Mouse (Mus musculus) liver, embryonic 16.5 days (tissue): ENCODE results near the gene Prnd. TPM values are rescaled to one million over a fixed set of nuclear protein-coding genes. Genes with fewer than 3 reads are reported as not detected.

ENCODE experiments used
- ATAC-seq: fragments of 200-750 bp; cut with Nextera tagmentation; 2 replicates; pipeline ENCODE4 v1.8.0; 2017; ENCODE audit warnings: low read depth, mild to moderate bottlenecking, moderate number of reproducible peaks, moderate library complexity
- H3K27ac ChIP-seq: fragments of 300-500 bp; sonication (generic); 2 replicates; pipeline ENCODE4 v1.5.1; 2014; ENCODE audit warnings: mild to moderate bottlenecking, low read length
- H3K27me3 ChIP-seq: fragments of 300-500 bp; sonication (generic); 2 replicates; pipeline ENCODE4 v1.6.1; 2014; ENCODE audit warnings: low read depth, low read length, mixed read lengths; ENCODE audit not compliant: control insufficient read depth, insufficient read depth
- H3K36me3 ChIP-seq: fragments of 300-500 bp; sonication (generic); 2 replicates; pipeline ENCODE4 v1.6.1; 2014; ENCODE audit warnings: mild to moderate bottlenecking; ENCODE audit not compliant: control insufficient read depth, insufficient read depth
- H3K4me1 ChIP-seq: fragments of 300-500 bp; sonication (generic); 2 replicates; pipeline ENCODE4 v1.6.1; 2014; ENCODE audit warnings: low read depth, low read length, mixed read lengths; ENCODE audit not compliant: control insufficient read depth
- H3K4me2 ChIP-seq: fragments of 300-500 bp; sonication (generic); 2 replicates; pipeline ENCODE4 v1.6.1; 2014; ENCODE audit warnings: low read depth, low read length, mixed read lengths
- H3K4me3 ChIP-seq: fragments of 300-500 bp; sonication (generic); 2 replicates; pipeline ENCODE4 v1.5.1; 2014; ENCODE audit warnings: low read depth, mild to moderate bottlenecking, low read length
- H3K9ac ChIP-seq: fragments of 300-500 bp; sonication (generic); 2 replicates; pipeline ENCODE4 v1.6.1; 2014; ENCODE audit warnings: low read depth, low read length
- H3K9me3 ChIP-seq: fragments of 300-500 bp; sonication (generic); replicated peaks from 2 replicates; pipeline ENCODE4 v1.6.1; 2016; ENCODE audit warnings: low read length; ENCODE audit not compliant: control insufficient read depth
- WGBS: fragments of 180-500 bp; shearing (Covaris S2); extraction: QIAGEN DNeasy Blood & Tissue Kit; methylation state at CpG from one replicate; pipeline ENCODE4 v1.1.7; 2014; ENCODE audit not compliant: insufficient replicate concordance; 5-methylcytosine and 5-hydroxymethylcytosine counted together
- polyA plus RNA-seq: library from polyadenylated mRNA; unstranded; fragments of >200 nt; fragmentation: Nextera tagmentation; extraction: Ambion mirVana; gene quantifications from 2 replicates; pipeline ENCODE4 v1.2.1, GENCODE M21; 2015

Prnd gene
- polyA plus RNA-seq: 0.25 and 0.54 TPM in 2 replicates

DNA sequence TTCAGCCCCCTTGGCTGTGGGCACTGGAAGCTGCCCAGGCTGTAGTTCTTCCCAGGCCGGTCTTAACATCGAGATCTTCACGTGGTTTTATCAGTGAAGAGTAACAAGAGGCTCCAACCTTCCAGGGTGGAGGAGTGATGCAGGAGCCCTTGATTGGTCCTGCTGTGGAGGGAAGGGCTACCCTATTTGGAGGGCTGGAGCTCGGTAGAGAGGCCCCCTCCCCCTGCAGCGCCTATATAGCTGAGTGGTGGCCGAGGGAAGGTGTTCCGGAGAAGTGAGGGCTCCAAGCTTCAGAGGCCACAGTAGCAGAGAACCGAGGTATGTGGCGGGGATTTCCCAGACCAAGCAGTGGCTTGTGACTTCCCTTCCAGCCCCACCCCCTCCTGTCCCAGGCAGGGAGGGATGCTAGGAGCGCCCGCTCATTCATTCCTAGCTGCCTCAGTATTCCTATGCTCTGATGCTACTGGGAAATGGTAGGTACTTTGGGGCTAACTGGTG, at the start of gene Prnd:
Gene Prnd, plus strand, starts transcription at position 264 of the 498 bp plus-strand sequence.
- ATAC-seq: no peak
- peaks cover 4% of the 10 kb centered on the region; the same call in 1 of the 2 replicates for H3K4me1 ChIP-seq
- H3K27me3 ChIP-seq: peaks cover 22% of the 10 kb centered on the region
- H3K9me3 ChIP-seq: no peaks in the 10 kb centered on the region
- H3K36me3 ChIP-seq: no peaks in the 10 kb centered on the region
- no peak within 1 kb of the TSS for H3K4me3 ChIP-seq
- H3K27ac ChIP-seq: no peak within 1 kb of the TSS
- WGBS: 6% methylated on average over 11 of the region's 11 CpGs
- H3K9ac ChIP-seq: no peak within 1 kb of the TSS
- H3K4me2 ChIP-seq: no peak within 1 kb of the TSS

DNA sequence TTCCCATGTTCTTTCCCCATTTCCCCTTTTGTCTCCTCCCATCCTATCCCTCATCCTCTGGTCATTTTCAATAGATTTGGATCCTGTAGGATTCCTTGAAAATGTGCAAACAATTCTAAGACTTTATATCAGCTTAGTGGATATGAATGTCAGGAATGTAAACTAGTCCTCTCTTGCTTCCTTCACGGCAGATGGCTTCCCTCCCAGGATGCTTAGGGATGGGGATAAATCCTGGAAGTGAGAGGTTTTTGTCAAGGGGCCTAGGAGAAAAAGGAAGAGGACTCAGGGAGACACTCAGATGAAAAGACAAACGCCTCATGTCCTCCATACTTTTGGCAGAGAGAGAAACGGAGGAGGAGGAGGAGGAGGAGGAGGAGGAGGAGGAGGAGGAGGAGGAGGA, 48.2 kb upstream of the Prnd start:
- ATAC-seq: no peak
- Histone ChIP-seq H3K4me1 (peaks cover 29% of the 10 kb centered on the region), H3K27ac (no peak overlapping the region), H3K27me3 (no peaks in the 10 kb centered on the region), H3K9ac (no peak overlapping the region), H3K36me3 (no peaks in the 10 kb centered on the region), H3K9me3 (no peaks in the 10 kb centered on the region), H3K4me3 (no peak overlapping the region), H3K4me2 (no peak overlapping the region)
- WGBS: 69% methylated on average over 3 of the region's 3 CpGs

DNA sequence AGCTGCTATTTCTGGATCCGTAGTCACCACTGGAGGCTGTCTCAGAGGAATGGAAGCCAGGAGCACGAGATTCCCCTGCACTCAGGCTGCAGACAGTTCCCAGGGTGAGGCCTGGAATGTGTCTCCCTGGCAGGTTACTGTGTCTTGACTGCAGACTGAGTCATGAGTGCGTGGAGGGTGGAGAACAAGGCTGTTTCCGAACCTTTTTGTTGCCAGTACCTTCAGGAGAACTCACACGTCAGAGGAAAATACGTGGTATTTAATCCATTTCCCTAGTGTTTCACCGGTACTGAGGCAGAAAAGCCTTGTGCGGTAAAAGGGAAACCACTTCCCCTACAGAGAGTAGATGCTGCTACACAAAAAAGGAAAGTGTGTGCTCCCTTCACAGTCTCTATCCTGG, 47.8 kb upstream of the Prnd start:
- no peak for ATAC-seq
- H3K4me3 ChIP-seq: no peak overlapping the region
- H3K36me3 ChIP-seq: no peaks in the 10 kb centered on the region
- H3K27ac ChIP-seq: no peak overlapping the region
- no peak overlapping the region for H3K9ac ChIP-seq
- H3K9me3 ChIP-seq: no peaks in the 10 kb centered on the region
- H3K4me1 ChIP-seq: peaks cover 29% of the 10 kb centered on the region
- no peaks in the 10 kb centered on the region for H3K27me3 ChIP-seq
- H3K4me2 ChIP-seq: no peak overlapping the region
- WGBS: 28% methylated on average over 8 of the region's 8 CpGs

DNA sequence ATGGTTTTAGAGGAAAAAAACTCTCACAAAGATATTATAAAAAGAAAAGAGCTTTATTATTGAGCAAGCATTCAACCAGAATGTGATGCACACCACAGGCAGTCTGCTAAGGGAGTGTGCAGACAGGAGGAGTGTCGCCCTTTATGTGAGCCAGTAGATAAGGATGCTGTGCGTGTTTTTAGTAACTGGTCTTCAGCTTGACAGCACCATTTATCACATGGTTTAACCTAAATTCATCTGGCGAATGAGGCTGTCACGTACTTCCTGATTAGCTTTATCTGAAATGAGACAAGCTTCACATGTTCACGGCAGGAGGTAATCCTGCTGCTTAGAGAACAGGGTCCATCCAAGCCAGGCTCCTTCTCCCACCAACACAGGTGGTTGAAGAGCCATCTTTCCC, 45.6 kb upstream of the Prnd start:
- H3K4me2 ChIP-seq: peak overlapping the region; percentile 50
- H3K27me3 ChIP-seq: no peaks in the 10 kb centered on the region
- peak; percentile 84 for ATAC-seq
- no peaks in the 10 kb centered on the region for H3K9me3 ChIP-seq
- no peaks in the 10 kb centered on the region for H3K36me3 ChIP-seq
- H3K4me3 ChIP-seq: no peak overlapping the region
- H3K27ac ChIP-seq: peak overlapping the region; percentile 90
- peaks cover 33% of the 10 kb centered on the region for H3K4me1 ChIP-seq
- H3K9ac ChIP-seq: peak overlapping the region; percentile 18; the same call in 1 of the 2 replicates
- whole genome bisulfite sequencing: 10% methylated on average over 5 of the region's 5 CpGs

DNA sequence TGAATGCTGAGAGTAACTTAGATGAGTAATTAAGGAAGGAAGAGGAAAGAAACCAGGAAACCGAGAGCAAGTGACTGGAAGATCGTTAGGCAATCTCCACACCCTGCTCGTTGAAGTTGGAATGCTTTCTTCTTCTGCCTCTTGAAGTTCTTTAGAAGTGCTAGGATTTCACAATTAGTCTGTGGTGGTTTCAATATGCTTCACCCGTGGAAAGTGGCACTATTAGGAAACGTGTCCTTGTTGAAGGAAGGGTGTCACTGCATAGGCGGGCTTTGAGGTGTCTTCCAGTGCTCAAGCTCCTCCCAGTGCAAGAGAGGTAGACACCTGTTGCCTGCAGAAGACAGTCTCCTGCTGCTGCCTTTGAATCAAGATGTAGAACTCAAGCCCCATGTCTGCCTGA, 44.9 kb upstream of the Prnd start:
- Histone ChIP-seq H3K27ac (peak overlapping the region; percentile 90), H3K4me2 (peak overlapping the region; percentile 50; the same call in 1 of the 2 replicates), H3K27me3 (no peaks in the 10 kb centered on the region), H3K9me3 (no peaks in the 10 kb centered on the region), H3K36me3 (no peaks in the 10 kb centered on the region), H3K4me3 (no peak overlapping the region), H3K9ac (no peak overlapping the region; the same call in 1 of the 2 replicates), H3K4me1 (peaks cover 37% of the 10 kb centered on the region)
- no peak for ATAC-seq
- WGBS: 35% methylated on average over 6 of the region's 6 CpGs

DNA sequence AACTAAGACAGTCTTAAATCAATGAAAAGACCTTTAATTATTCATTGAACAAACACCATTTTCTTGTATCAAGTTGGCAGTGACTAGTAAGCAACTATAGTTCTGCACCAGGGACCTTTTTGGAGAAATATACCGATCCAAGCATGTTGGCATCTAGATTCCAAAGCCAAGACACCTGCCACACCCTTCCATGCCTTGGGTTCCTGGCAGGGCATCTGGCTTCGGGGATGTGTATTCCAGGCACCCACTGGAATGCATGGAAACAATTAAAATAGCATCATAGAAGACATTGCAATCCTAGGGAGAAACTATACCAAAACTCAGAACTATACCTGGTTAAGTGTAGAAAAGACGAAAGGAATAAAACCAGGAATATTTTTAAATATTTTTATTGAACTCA, 44.4 kb upstream of the Prnd start:
- Histone ChIP-seq H3K27ac (no peak overlapping the region; the same call in 1 of the 2 replicates), H3K9ac (no peak overlapping the region), H3K4me1 (peaks cover 41% of the 10 kb centered on the region), H3K27me3 (no peaks in the 10 kb centered on the region), H3K4me2 (no peak overlapping the region), H3K36me3 (no peaks in the 10 kb centered on the region), H3K9me3 (no peaks in the 10 kb centered on the region), H3K4me3 (no peak overlapping the region)
- no peak for ATAC-seq
- WGBS: 87% methylated on average over 3 of the region's 3 CpGs

DNA sequence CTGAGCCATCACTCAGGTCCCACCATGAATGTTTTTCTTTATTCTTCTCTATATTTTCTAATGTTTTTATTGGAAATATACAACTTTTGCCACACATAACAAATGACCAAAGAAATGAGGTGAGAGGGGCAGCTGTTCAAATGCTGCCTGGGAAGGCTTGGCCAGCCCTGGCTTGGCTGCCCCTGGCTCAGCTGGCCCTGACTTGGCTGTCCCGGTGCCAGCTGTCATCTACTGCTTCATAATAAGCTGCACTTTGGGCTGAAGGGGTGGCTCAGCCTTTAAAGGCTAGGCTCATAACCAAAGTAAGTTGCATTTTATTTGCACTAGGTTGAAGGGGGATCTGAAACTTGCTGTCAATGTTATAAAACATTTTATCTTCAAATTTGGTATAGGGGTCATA, 43.8 kb upstream of the Prnd start:
- H3K36me3 ChIP-seq: no peaks in the 10 kb centered on the region
- H3K27ac ChIP-seq: no peak overlapping the region
- no peaks in the 10 kb centered on the region for H3K9me3 ChIP-seq
- no peaks in the 10 kb centered on the region for H3K27me3 ChIP-seq
- WGBS: 76% methylated on average over 1 of the region's 1 CpGs
- no peak overlapping the region for H3K4me2 ChIP-seq
- no peak for ATAC-seq
- no peak overlapping the region for H3K4me3 ChIP-seq
- H3K9ac ChIP-seq: no peak overlapping the region
- peaks cover 43% of the 10 kb centered on the region for H3K4me1 ChIP-seq

DNA sequence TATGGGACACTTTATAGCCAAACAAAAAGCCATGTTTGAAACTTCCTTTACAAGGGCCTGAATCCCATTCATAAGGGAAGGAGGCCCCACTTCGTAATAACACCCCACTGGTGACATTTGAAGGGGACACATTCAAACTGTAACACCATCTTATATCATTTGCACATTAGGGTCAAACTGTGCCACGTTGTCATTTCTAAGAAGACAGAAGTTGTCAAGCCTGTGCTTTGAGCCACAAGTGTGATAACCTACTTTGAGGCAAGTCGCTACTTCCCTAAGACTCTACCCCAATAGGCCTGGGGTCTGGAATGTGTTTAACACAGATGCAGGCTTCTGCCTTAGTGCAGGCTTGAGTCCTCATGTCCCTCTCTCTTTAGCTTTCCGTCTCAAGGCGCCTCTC, 43.4 kb upstream of the Prnd start:
- H3K9ac ChIP-seq: no peak overlapping the region
- H3K27ac ChIP-seq: no peak overlapping the region
- no peak overlapping the region for H3K4me3 ChIP-seq
- H3K4me1 ChIP-seq: peaks cover 43% of the 10 kb centered on the region
- no peaks in the 10 kb centered on the region for H3K36me3 ChIP-seq
- no peak overlapping the region for H3K4me2 ChIP-seq
- 67% methylated on average over 5 of the region's 5 CpGs for WGBS
- no peak for ATAC-seq
- H3K9me3 ChIP-seq: no peaks in the 10 kb centered on the region
- no peaks in the 10 kb centered on the region for H3K27me3 ChIP-seq

DNA sequence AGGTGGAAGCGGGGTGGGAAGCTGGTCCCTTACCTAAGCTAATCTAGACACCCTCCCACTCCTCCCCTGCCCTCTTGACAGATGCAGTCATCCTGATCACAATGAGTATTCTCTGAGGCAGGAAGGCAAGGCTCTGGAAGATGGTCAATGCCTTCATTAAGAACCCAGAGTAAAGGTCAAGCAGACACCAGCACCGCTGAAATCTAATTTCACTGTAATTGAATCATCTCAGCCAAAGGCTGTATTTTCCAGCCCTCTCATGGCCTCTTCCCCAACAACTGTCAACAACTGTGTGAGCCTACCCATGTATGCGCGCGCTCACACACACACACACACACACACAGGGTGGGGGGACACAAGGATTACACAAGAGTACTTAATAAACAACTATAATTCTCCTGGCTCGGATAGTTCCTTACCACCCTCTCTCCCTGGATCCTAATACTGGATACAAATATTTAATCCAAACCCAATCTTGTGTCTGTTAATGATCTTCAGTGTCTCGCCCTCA, 42.3 kb upstream of the Prnd start:
- no peaks in the 10 kb centered on the region for H3K27me3 ChIP-seq
- no peak overlapping the region; the same call in 1 of the 2 replicates for H3K27ac ChIP-seq
- H3K4me2 ChIP-seq: no peak overlapping the region
- H3K36me3 ChIP-seq: no peaks in the 10 kb centered on the region
- 85% methylated on average over 7 of the region's 7 CpGs for WGBS
- H3K4me1 ChIP-seq: peaks cover 39% of the 10 kb centered on the region
- no peak for ATAC-seq
- H3K9ac ChIP-seq: no peak overlapping the region
- H3K9me3 ChIP-seq: no peaks in the 10 kb centered on the region
- no peak overlapping the region for H3K4me3 ChIP-seq
